Mouse (Mus musculus) right cerebral cortex, postnatal 4 days (tissue): ENCODE measurements around the gene Ccdc187.

Source experiments
- DNase-seq: peaks from one replicate; pipeline ENCODE4 v3.0.0-alpha.2; 2022

Ccdc187 gene

DNA sequence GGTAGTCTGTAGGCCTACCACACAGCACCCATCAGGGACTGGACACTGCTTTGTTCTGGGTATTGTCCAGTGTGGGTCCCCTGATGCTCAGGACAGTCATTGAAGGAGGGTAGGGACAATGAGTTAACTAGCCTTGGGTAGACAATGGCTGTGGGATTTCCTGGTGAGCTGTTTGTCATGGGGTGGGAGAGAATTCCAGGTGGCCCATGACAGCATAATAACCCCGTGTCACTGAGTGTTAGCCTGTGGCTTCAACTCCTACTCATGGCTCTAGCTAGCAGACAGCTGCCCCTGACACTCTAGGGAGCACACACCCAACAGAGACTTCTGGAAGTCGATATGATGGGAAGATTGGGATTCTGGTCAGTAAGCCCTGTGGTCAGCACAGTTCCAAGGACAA lies at the start of gene Ccdc187:
Ccdc187 (minus strand) TSS at position 101 of the 400 bp plus-strand sequence.
- no peak for DNase-seq

DNA sequence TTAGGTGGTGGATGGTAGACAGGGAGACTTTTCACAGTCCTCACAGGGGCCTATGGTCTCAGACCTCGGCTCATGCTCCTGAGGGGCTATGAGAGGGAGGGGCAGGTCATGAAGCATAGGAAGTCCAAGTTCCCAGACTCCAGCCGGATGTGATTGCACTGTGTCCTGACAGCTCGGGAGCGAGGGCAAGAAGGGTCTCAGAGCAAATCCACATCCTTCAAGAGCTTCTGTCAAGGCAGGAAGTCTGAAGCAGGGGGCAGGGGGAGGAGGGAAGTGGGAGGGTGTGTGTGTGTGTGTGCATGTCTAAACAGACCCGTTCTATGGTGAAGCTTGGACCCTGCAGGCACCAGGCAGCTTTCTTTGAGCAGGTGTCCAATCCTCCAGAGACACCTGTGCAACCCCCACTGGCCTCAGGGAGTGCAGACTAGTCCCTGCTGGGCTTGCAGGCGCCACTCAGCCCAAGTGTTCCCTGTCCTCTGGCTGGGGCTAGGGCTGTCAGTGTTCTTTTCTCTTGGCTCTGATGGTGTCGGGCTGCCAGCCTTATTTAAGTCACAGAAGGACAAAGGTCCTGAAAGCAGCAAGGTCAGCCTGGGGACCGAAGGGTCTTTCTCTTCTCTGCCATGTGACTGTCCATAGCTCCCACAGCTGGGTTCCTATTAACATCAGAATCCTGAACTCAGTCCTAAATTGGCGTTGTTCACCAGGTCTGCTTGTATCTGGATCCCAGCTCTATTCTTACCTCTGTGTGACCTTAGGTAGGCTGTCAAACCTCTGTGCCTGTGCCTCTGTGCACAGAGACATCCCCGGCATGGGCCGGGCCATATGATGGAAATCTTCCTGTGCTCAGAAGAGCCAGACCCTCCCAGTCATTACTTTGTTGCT lies 48.5 kb upstream of the Ccdc187 start:
- DNase-seq: no peak

DNA sequence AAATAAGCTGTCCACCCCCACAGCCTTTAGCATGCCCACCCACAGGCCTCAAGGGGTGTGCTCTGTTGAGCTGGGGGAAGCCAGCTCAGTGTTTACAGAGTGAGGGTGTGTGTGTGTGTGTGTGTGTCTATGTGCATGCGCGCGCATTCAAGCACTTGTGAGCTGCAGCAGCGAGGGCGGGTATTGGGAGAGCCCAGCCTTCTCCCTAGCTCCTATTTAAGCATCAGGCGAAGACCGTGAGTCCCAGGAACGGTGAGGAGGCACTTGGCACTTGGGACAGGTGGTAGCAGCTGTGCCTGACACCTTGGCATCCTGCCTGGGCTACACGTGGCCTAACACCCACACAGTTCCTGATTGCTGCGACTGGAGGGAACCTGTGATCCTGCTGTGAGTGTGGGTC lies 47.7 kb upstream of the Ccdc187 start:
- DNase-seq: peak; percentile 44

DNA sequence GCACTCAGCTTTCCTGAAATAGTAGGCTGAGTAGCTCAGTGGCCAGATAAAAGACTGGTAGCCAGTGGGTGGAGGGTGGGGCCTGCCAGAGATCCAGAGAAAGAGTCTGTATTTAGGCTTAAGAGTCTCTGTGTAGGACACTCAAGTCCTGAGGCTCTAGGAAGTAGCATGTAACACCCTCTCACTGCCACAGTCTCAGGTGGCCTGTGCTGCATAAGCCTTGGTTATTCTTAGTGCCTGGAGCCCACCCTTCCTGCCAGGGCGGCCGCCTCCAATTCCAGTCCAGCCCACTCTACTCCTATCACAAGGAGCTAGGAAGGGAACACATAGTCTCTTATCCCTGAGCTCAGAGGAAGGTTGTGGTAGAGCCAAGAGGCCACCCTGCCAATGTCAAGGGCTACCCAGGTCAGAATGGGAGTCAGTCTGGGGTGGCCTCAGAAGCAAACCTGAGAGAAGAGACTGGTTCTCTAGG lies 47.2 kb upstream of the Ccdc187 start:
- no peak for DNase-seq

DNA sequence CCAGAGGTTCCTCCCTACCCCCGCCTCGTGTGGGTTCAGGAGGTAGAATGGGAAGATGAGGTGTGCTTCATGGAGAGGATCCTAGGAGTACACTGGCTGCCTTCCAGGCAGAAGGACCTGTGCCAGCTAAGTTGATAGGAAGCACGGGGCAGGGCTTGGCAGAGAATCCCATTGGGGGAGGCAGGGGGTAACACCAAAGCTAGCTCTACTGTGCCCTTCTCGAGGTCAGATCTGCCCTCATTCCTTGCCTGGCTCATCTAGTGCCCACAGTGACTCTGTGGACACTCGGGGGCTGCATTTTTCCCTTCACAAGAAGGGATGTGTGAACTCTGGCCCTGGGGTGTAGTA lies 44.8 kb upstream of the Ccdc187 start:
- no peak for DNase-seq

DNA sequence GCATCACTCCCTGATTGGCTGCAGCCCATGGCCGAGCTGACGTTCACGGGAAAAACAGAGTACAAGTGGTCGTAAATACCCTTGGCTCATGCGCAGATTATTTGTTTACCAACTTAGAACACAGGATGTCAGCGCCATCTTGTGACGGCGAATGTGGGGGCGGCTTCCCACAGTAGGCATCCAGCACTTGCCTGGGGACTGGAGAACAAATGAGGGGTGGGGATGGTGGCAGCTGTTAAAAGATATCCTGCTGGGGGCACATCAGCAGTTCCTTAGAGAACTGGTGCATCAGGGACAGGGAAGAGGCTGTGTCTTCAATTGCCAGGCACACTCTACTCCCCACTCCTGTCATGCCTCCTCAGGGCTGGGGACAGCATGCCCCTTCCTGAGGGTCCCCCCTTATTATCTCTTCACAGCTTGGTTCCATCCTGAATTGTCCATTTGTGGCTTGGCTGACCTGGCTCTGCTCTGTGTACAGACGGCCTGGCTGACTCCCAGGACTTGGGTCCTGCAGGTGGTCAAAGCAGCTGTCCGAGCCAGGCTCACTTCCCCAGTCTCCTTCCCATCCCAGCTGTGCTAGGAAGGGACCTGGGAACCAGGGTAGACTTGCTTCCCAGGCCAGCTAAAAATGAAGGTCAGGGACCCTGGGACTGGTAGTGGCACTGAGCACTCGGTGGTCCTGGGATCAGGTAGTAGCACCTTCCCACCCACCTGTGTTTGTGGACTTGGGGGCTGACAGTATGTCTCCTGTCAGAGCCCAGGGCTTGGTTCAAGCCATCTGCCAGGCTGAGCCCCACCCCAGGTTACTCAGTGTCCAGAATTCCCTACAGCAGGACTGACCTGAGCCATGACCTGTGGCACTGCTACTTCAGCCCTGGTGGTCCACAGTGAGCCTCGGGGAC lies 44.2 kb upstream of the Ccdc187 start:
- no peak for DNase-seq

DNA sequence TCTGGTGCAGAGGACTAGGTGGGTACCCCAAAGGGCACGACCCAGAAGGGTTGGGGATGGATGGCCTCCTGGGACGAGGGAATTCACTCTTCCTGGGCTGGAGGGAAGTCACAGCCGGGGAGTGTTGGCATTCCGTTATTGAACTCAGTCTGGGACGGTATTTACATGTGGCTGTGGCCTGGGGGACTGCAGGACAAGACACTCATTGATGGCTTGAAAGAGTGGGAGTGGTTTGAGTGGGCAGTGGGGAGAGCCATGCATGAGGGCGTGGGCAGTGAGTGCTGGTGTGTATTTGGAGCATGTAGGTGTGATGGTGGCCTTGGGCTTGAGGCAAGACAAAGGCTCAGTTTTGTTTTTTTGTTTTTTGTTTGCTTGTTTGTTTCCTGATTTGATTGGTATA lies 36.3 kb upstream of the Ccdc187 start:
- DNase-seq: no peak

DNA sequence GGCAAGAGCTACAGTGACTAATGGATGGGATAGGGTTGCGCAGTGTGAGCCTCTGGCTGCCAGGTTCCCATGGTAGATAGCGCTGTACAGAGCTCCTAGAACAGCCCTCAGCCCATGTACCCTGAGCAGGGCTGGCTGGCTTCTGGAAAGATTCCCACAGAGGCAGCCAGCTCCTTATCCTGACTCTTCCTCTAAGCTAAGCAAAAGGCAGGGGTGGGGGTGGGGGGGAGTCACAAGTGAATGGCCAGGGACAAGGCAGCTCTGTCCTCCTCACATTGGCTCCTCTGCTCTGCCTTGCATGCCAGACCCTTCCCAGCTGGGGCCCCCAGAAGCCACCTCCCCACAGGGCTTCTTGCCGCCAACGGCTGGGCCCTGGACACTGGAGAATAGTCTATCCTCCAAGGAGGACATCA lies 35.7 kb upstream of the Ccdc187 start:
- no peak for DNase-seq

DNA sequence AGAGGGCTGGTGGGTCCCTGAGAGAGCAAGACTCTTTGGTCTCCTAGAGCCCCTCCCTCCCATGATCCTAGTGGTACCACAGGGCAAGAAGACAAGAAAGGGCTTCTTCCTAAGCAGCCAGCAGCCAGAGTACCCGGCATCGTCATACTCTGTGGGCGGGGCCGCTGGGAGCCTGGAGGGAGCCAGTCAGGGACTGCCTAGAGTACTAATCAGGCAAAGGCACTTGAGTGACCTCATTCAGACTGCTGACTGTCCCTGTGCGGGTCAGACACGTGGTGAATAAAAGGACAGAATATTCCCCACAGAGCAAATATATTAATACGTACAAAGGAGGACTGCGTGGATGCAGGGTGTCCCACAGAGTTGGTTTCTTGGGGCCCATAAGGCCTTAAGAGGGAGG lies 35.0 kb upstream of the Ccdc187 start:
- no peak for DNase-seq

DNA sequence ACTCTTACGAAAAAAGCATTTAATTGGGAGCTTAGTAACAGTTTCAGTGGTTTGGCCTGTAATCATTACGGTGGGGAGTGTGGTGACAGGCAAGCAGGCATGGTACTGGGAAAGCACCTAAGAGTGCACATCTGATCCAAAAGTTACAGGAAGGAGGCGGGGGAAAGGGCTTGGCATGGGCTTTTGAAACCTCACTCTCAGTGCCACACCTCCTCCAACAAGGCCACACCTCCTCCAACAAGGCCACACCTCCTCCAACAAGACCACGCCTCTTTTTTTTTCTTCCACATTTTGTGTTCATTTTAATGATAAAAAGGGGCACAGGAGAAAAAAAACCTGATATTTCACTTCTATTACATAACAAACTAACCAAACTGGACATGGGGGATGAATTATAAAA lies 33.5 kb upstream of the Ccdc187 start:
- no peak for DNase-seq

DNA sequence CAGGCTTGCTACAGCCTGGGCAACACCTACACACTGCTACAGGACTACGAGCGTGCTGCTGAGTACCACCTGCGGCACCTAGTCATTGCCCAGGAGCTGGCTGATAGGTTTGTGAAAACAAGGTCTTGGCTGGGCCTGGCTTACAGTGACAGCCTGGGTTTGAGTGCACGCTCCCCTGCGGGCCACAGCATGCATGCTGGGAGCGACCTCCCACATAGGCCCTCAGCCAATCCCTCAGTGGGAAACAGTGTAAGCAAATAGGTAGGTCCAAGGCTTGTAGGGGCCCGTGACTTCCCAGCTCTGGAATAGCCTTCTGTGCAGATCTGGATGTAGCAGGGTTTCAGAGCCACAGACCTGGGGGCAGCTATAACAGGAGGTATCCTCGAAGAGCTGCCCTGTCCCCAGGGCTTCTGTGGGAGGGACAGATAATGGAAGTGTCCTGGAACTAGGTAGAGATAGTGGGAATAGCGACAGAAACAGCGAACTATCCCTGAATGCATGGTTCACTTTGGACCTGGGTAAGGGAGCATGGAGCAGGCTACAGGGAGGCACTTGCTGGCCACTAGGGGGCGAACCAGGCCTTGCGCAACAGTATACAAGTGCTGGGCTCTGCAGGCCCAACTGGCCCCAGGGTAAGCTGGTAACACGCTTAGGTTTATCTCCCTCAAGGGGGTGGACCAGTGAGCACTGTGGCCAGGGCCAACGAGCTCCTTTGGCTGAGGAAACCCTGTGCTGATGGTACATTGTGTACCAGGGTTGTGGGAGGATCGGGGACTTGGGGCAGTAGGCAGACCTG lies 31.2 kb upstream of the Ccdc187 start:
- DNase-seq: peak; percentile 57

DNA sequence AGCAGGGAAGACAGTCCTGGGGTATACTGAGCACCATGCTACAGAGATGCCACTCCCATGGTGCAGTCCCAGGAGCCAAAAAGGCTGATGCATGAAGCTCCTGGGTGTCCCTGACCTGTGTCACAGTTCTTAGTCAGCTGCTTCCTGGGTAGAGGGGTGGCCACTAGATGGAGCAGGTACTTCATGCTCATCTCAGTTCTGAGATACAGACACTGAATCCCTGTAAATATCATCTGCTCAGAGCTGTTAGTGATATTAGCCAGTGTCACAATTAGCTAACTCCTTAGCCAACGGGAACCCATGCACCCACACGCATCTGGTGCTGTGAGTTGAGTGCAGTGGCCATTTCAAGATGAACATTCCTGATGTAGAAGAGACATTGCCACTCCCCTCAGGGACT lies 30.6 kb upstream of the Ccdc187 start:
- DNase-seq: no peak

DNA sequence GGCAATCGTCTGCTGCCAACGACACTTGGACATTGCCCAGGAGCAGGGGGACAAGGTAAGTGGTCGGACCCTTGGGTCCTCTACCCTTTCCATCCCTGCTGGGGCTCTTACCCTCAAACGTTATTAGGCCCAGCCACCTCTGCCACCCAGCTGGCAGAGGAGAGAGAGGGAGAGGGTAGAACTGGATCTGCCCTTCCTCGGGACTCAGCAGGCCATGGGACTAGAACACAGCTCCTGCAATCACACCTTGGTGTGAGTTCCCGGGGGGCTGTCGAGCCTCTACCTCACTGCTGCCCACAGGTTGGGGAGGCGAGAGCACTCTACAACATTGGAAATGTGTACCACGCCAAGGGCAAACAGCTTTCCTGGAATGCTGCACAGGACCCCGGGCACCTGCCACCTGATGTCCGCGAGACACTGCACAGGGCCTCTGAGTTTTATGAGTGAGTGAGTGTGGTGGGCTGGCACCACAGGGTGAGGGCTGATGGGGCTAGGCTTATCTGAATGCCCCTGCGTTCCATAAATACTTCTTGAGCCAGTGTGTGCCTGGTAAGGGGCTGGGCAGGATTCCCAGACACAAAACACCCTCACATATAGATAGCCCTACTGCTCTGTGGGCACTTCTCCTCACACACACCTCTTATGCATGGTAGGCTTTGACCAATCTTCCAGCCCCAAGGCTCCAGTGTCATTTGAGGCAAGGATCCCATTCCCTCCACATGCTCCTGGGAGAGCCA lies 29.4 kb upstream of the Ccdc187 start:
- DNase-seq: no peak

DNA sequence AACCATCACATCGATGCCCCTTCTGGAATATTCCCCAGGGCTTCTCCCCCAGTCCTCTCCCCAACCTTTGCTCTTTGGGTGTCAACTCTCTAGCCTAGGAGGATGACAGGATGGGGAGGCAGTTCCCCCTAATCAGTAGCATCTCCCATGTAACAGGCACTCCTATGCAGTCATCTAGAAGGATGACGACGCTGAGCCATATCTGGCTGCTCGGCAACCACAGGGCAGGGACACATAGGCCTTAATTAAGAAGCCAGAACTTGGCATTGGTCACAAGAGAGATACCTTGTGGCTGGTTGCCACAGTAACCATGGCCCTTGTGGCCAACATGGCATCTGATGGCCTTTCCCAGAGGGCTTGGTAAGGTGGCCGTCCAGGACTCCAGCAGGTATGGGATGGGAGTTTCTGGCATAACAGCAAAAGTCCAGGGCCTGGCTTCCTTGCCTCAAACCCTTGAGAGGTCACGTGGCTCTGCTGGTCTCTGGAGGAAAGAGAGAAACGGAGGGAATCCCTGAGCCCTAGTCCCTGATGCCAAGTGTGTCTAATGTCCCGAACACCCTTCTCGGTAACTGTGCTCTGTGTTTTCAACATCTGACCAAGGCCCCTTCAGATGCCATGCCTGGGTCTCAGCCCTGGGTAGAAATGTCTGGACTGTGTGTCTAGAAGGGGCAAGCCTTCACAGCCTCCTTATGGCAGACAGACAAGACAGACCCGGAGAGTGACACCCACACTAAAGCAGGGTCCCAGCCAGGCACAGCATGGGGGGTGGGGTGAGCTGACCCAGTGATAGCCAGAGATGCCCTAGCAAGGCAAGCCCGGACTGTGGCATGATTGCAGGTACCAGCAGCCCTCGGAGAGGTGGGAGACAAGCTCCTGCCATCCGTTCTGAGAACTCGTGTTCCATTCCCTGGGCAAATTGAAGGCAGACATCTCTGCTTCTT lies 26.2 kb upstream of the Ccdc187 start:
- no peak for DNase-seq

DNA sequence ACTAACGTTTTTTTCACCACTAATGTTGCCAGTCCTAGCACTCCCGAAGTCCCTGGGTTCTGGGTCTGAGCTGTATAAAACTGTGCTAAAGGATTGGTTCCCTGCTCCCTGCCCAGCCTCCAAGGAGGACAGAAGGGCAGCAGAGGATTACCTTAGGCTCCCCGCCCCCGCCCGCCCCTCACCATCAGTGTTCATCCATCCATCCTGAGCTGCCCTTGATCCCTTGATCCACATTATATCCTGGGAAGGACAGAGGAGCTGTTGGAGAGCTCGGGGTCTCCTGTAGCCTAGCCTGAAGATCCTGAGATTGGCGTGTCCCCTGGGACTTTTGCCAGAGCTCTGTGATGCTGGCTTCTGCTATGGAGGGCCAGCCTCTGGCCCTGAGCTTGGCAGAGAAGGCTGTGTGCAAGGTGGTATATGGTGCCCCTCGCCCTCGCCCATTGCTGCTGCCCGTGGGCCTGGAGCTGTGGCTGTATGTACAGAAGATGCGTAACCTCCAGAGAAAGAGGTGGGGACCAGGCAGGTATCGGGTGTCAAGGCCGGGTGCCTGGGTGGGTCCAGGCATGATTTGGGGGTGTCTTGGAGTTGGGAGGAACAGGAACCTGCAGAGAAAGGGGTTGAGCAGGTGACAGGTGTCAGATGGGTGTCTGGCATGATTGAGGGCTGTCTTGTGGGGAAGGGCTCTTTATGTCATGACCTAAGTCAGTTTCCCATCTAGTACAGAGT lies 25.3 kb upstream of the Ccdc187 start:
- DNase-seq: no peak

DNA sequence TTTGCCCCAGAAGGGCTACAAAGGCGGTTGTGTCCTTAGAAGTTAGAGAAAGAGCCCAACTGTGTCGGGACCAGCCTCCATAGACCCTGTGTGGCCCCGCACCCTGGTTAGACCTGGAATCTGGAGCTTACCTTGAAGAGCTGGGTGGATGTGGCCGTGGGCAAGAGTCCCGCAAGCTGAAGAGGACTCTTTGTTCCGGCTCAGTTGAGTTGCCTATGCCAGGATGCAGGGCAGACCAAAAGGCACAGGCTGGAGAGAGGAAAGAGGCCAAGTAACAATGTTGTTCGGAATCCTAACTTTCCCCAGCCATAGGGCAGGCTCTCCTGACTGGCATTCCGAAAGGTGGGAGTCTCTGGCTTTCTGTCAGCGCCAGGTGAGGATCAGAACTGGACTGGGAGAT lies 24.8 kb upstream of the Ccdc187 start:
- DNase-seq: no peak

DNA sequence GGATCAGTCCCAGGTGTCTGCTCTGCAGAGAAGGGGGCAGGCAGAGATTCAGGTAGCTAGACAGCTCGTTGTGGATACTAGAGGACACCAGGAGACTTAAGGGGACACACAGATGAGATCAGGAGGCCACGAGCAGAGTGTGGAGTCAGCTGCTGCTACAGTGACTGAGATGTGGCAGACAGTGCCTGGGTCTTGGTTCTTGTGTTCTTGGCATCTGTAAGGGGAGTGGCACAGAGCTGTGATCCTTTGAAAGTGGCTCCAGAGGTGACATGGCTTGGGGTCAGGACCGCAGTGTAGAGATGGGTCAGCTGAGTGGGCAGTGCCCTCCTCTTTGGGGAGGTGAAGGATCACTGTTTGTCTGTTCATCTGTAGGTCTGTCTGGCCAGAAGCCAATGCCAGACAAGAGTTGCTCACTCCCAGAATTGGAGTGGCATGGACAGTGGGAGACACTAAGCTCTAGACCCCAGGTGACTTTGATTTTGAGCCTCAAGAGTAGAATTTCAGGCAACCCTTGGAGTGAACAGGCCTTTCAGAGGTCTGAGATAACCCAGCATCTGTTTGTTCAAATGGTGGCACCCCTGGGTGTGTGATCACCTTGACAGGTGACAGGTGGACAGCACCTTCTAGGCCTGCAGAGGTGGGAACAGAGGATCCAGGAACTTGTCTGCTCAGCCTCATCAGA lies 23.8 kb upstream of the Ccdc187 start:
- no peak for DNase-seq

DNA sequence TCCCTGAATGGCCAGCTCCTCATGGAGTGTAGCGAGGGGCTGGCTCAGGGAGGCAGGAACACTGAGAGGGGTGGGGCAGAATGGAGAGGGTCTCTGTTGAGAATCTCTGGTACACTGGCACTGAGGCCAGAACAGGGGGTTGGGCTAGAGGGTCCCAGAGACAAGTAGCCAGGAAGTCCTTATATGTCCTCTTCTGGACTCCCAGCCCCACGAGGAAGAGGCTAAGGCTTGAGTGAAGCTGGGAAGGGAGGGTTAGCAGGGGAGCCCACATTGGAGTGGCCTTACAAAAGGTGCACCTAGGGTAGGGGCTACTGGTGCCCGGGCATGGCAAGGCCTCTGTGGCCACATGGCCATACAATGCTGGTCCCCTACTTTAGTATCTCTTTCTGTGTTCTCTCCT lies 23.0 kb upstream of the Ccdc187 start:
- no peak for DNase-seq

DNA sequence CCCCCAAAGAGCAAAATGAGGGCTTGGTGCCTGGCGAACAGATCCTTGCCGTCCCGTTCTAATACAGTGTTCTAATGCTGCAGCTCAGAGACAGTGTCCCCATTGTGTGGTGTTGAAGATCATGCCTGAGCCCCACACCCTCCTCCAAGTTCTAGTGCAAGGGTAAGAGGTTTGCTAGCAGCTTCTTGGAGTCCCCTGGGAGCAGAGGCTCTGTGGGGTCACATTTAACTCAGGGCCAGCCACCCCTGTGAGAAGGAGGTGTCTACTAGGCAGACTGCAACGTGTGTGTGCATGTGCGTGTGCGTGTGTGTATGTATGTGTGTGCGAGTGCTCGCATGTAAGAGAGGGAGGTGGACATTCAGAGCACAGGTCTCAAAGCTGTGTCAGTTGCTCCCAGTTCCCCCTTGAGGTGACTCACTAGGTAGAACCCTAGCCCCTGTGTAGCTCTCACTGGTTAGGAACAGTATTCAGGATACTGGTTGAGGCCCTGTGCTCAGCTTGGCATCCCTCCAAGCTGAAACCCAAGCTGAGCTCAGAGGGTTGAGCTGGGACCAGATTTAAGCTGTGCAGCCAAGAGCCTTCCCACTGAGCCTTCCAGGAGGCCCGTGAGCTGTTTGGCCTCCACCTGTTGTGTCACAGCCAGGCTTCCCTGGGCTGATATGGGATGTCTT lies 22.4 kb upstream of the Ccdc187 start:
- DNase-seq: no peak
